Mouse (Mus musculus) liver, embryonic 13.5 days (tissue): ENCODE measurements around the gene Umodl1. TPM values are rescaled to one million over a fixed set of nuclear protein-coding genes. Genes with fewer than 3 reads are reported as not detected.

Source experiments
- ATAC-seq: fragments of 200-750 bp; cut with Nextera tagmentation; 2 replicates; pipeline ENCODE4 v1.8.0; 2017; ENCODE audit warnings: low read depth, mild to moderate bottlenecking, moderate number of reproducible peaks, moderate library complexity
- DNase-seq: peaks from one replicate; pipeline ENCODE4 v3.0.0; 2022
- H3K27ac ChIP-seq: fragments of 300-500 bp; sonication (generic); 2 replicates; pipeline ENCODE4 v1.5.1; 2015; ENCODE audit warnings: moderate library complexity, mild to moderate bottlenecking, inconsistent platforms
- H3K27me3 ChIP-seq: fragments of 300-500 bp; sonication (generic); 2 replicates; pipeline ENCODE4 v1.6.1; 2015; ENCODE audit warnings: mild to moderate bottlenecking, inconsistent platforms
- H3K36me3 ChIP-seq: fragments of 300-500 bp; sonication (generic); 2 replicates; pipeline ENCODE4 v1.6.1; 2015; ENCODE audit warnings: mild to moderate bottlenecking, inconsistent platforms
- H3K4me1 ChIP-seq: fragments of 300-500 bp; sonication (generic); replicated peaks from 2 replicates; pipeline ENCODE4 v1.6.1; 2015; ENCODE audit warnings: inconsistent platforms
- H3K4me2 ChIP-seq: fragments of 300-500 bp; sonication (generic); 2 replicates; pipeline ENCODE4 v1.6.1; 2015; ENCODE audit warnings: inconsistent platforms, mild to moderate bottlenecking, moderate library complexity
- H3K4me3 ChIP-seq: fragments of 300-500 bp; sonication (generic); replicated peaks from 2 replicates; pipeline ENCODE4 v1.5.1; 2015; ENCODE audit warnings: mild to moderate bottlenecking, inconsistent platforms
- H3K9ac ChIP-seq: fragments of 300-500 bp; sonication (generic); 2 replicates; pipeline ENCODE4 v1.6.1; 2015; ENCODE audit warnings: mild to moderate bottlenecking, inconsistent platforms
- H3K9me3 ChIP-seq: fragments of 300-500 bp; sonication (generic); replicated peaks from 2 replicates; pipeline ENCODE4 v1.6.1; 2016; ENCODE audit warnings: inconsistent platforms
- WGBS: fragments of 180-500 bp; shearing (Covaris S2); methylation state at CpG from one replicate; pipeline ENCODE4 v1.1.7; 2015; ENCODE audit not compliant: insufficient replicate concordance; 5-methylcytosine and 5-hydroxymethylcytosine counted together
- polyA plus RNA-seq: library from polyadenylated mRNA; unstranded; fragments of >200 nt; fragmentation: Nextera tagmentation; extraction: Ambion mirVana; gene quantifications from 2 replicates; pipeline ENCODE4 v1.2.1, GENCODE M21; 2015

Umodl1 gene
- polyA plus RNA-seq, 1 experiment from 2014 or later: 0.12 TPM

DNA sequence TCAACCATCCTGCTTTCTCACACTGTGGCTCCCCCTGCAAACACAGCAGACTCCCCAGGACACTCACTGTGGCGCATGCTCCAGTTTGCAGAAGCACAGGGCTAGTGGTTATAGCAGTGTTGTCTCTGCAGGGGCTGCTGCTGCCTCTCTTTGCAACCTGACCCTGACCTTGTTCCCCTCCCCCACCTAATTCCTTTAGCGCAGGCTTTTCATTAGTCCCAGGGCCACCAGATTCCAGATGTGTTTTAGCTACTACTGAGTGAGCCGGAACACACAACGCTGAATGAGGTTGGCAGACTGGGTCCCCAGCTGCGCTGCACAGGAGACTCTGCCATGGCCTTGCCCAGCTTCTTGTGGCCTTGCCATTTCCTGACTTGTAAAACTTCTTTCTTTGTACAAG, 46.5 kb downstream of the Umodl1 start:
- Histone ChIP-seq H3K4me1 (no peaks in the 10 kb centered on the region), H3K27me3 (no peaks in the 10 kb centered on the region), H3K9ac (no peak overlapping the region), H3K36me3 (no peaks in the 10 kb centered on the region), H3K4me2 (no peak overlapping the region), H3K9me3 (no peaks in the 10 kb centered on the region), H3K27ac (no peak overlapping the region), H3K4me3 (no peak overlapping the region)
- no peak for DNase-seq
- 38% methylated on average over 5 of the region's 5 CpGs for WGBS
- ATAC-seq: no peak

DNA sequence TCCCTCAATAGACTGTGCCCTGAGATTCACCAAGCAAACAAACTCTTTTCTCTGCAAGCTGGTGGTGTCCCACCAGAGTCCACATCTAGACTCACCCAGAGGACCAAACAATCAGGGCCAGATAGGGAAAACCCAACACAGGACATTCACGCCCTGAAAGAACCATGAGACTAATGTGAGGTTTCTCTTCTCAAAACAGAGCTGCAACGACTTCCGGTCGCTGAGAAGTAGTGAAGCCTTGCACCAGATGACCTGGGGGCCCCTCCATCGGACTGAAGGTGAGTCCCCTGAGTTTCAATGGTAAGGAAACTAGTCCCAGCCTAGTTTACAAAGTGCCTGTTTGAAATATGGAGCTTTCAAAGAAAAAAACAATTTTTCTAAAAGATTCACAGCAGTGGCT, 48.2 kb downstream of the Umodl1 start:
- no peak overlapping the region for H3K9ac ChIP-seq
- WGBS: 58% methylated on average over 5 of the region's 5 CpGs
- no peak overlapping the region for H3K4me2 ChIP-seq
- no peaks in the 10 kb centered on the region for H3K4me1 ChIP-seq
- no peak overlapping the region for H3K27ac ChIP-seq
- H3K4me3 ChIP-seq: no peak overlapping the region
- no peak for DNase-seq
- H3K36me3 ChIP-seq: no peaks in the 10 kb centered on the region
- no peak for ATAC-seq
- H3K27me3 ChIP-seq: no peaks in the 10 kb centered on the region
- H3K9me3 ChIP-seq: no peaks in the 10 kb centered on the region

DNA sequence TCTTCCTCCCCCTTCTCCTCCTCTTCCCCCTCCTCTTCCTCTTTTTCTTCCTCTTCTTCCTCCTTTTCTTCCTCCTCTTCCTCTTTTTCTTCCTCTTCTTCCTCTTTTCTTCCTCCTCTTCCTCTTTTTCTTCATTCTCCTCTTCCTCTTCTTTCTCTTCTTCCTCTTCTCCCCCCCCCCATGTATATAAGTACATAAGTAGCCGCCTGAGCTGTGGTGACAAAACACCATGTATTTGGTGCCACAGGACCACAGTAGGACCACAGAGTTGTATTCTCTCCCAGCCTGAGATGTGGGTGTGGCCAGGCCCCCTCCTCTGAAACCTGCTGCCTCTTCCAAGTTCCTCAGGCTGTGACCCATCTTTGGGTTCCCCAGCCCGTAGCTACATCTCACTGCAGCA, 50.8 kb downstream of the Umodl1 start:
- Histone ChIP-seq H3K4me3 (no peak overlapping the region), H3K4me1 (no peaks in the 10 kb centered on the region), H3K36me3 (no peaks in the 10 kb centered on the region), H3K9me3 (no peaks in the 10 kb centered on the region), H3K27me3 (no peaks in the 10 kb centered on the region), H3K27ac (no peak overlapping the region), H3K9ac (no peak overlapping the region), H3K4me2 (no peak overlapping the region)
- ATAC-seq (no peak), DNase-seq (no peak)
- WGBS: 37% methylated on average over 2 of the region's 2 CpGs

DNA sequence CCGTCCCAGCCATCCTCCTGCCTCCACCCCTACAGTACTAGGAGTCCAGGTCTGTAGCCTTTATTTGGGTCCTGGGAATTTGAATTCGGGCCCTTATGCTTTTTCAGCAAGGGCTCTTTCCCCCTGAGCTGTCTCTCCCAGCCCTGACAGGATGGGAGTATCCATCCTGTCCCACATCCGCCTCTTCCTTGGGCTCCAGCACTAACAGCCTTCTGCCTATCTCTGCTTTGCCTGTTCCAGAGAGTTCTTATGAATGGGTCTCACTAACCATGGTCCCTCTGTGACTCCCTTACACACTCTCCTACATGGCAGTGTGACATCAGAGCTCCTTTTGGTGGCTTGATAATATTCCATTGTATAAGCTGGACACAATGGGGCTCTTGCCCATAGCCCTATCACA, 52.9 kb downstream of the Umodl1 start:
- DNase-seq (no peak), ATAC-seq (no peak)
- Histone ChIP-seq H3K4me2 (no peak overlapping the region), H3K27ac (no peak overlapping the region), H3K36me3 (no peaks in the 10 kb centered on the region), H3K4me1 (no peaks in the 10 kb centered on the region), H3K4me3 (no peak overlapping the region), H3K9me3 (no peaks in the 10 kb centered on the region), H3K27me3 (no peaks in the 10 kb centered on the region), H3K9ac (no peak overlapping the region)
- 45% methylated on average over 3 of the region's 3 CpGs for WGBS

DNA sequence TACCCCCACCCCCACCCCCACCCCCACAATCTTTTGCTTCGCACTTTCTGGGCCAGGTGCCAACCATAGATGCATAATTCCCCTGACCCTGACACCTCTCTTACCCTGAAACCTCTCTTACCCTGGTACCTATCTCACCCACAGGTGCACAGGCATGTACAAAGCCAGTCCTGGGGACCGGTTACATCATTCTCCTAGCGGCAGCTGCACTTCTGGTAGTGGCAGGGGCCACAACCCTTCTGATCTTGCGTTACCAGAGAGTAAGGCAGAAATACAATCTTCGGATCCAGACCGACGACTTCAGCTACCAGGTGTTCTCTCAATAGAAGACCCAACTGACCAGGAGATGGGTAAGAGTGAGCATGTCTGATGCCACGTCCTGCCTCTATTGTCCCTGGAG, 54.0 kb downstream of the Umodl1 start:
- no peak overlapping the region for H3K4me3 ChIP-seq

DNA sequence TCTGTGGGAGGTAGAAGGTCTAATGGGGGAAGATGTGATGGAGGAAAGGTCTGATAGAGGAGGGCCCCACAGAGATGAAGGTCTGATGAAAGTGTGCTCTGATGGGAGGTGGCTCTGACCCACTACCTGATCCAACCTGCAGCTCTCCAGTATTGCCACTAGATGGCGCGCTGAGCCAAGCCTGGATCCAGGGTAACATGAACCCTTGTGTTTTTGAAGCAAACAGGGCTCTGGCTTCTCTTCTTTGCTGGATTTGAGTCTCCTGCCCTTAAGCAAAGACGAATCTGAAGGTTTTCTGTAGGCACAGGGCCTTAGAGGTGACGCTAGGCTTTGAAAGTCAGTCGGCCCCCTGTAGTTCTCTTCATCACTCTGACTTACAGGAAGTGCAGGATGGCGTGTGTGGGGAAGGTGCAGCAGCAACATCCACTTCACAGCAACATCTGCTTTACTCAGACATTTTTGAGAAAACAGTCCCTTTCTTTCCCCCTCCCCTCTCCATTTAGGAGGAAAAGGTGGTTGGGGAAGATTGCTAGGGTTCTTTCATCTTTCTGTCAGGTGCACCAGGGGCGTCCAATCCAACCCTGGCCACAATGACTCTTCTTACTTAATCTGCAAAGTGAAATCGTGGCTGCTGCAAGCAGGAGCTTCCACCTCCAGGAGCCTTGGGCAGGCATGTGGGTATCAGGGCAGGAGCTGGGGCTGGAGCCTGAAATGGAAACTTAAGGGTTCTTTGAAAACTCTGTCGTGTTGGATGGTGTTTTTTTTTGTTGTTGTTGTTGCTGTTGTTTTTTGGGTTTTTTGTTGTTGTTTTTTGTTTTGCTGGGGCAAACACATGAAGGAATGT, 57.3 kb downstream of the Umodl1 start:
- Histone ChIP-seq H3K27ac (no peak overlapping the region), H3K4me3 (no peak overlapping the region), H3K36me3 (no peaks in the 10 kb centered on the region), H3K9me3 (no peaks in the 10 kb centered on the region), H3K4me2 (no peak overlapping the region), H3K9ac (no peak overlapping the region), H3K4me1 (no peaks in the 10 kb centered on the region), H3K27me3 (no peaks in the 10 kb centered on the region)
- 22% methylated on average over 9 of the region's 9 CpGs for WGBS
- DNase-seq: peak; percentile 29
- no peak for ATAC-seq

More for the DNA sequence above, 54.0 kb downstream of the Umodl1 start:
- H3K4me1 ChIP-seq: no peaks in the 10 kb centered on the region
- H3K9me3 ChIP-seq: no peaks in the 10 kb centered on the region
- H3K27ac ChIP-seq: no peak overlapping the region
- H3K9ac ChIP-seq: no peak overlapping the region
- no peak overlapping the region for H3K4me2 ChIP-seq
- H3K36me3 ChIP-seq: no peaks in the 10 kb centered on the region
- no peak for ATAC-seq
- DNase-seq: no peak
- H3K27me3 ChIP-seq: no peaks in the 10 kb centered on the region
- 71% methylated on average over 8 of the region's 8 CpGs for WGBS

DNA sequence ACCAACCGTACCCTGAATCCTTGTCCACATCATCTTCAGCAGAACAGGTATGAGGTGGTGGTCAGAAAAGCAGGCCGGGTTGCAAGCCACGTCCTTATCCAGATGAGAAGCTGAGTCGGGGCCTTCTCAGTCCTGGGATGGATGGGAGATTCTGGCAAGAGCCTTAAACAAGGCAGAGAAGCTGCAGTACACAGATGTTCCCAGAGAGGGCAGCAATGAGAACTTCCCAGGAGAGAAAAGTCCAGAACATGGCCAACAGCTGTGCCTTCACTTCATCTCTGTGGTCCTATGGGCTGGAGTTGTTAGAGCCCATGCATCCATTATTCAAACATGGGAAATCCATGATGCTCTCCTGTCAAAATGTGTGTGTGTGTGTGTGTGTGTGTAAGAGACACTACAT, 63.8 kb downstream of the Umodl1 start:
- Histone ChIP-seq H3K27me3 (no peaks in the 10 kb centered on the region), H3K27ac (no peak overlapping the region), H3K4me2 (no peak overlapping the region), H3K36me3 (no peaks in the 10 kb centered on the region), H3K4me1 (peaks cover 13% of the 10 kb centered on the region; the same call in 1 of the 2 replicates), H3K9me3 (no peaks in the 10 kb centered on the region), H3K9ac (no peak overlapping the region), H3K4me3 (no peak overlapping the region)
- 52% methylated on average over 4 of the region's 4 CpGs for WGBS
- DNase-seq (peak; percentile 47), ATAC-seq (no peak)

DNA sequence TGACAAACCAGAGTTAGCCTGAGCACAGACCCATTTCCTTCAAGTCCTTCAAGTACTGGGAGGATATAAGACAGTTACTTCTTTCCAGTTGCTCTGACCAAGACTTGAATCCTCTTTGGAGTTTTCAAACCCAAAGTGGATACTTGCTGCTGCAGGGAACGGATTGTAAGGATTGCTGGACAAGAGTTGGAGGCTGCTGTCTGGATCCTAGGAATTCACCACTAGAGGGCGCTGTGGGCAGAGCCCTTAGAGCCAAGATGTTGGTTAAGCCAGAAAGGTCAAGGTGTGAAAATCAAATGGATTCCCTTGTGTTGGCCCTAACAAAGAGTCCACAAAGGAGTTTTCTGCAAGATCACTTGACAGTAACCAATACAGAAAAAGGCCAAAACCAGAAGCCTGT, 65.1 kb downstream of the Umodl1 start:
- H3K27ac ChIP-seq: no peak overlapping the region
- peaks cover 19% of the 10 kb centered on the region for H3K4me1 ChIP-seq
- ATAC-seq (no peak), DNase-seq (peak; percentile 56)
- no peak overlapping the region for H3K4me2 ChIP-seq
- H3K36me3 ChIP-seq: no peaks in the 10 kb centered on the region
- no peaks in the 10 kb centered on the region for H3K27me3 ChIP-seq
- no peak overlapping the region for H3K9ac ChIP-seq
- 1% methylated on average over 2 of the region's 2 CpGs for WGBS
- no peak overlapping the region for H3K4me3 ChIP-seq
- H3K9me3 ChIP-seq: no peaks in the 10 kb centered on the region

DNA sequence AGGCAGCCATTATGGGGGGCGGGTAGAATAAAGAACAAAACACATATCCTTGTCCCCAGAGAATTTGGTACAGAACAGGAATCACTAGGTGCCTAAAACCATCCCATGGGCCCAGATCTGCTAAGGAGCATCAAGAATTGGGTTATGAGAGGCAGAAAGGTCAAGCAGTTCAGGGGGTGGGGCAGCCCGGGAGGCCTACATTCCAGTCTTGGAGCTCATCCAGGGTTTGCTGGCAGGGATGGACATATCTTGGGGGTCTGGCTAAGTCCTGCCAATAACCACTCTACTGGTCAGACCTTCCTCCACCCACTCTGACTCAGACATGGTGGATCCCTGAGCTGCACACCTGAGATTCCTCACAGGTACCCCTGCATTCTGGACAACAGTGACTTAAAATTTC, 65.6 kb downstream of the Umodl1 start:
- no peaks in the 10 kb centered on the region for H3K27me3 ChIP-seq
- no peak overlapping the region for H3K9ac ChIP-seq
- no peaks in the 10 kb centered on the region for H3K9me3 ChIP-seq
- no peak overlapping the region for H3K27ac ChIP-seq
- no peak overlapping the region for H3K4me3 ChIP-seq
- DNase-seq: no peak
- H3K4me2 ChIP-seq: no peak overlapping the region
- no peaks in the 10 kb centered on the region for H3K36me3 ChIP-seq
- 68% methylated on average over 2 of the region's 2 CpGs for WGBS
- peaks cover 20% of the 10 kb centered on the region for H3K4me1 ChIP-seq
- ATAC-seq: no peak

DNA sequence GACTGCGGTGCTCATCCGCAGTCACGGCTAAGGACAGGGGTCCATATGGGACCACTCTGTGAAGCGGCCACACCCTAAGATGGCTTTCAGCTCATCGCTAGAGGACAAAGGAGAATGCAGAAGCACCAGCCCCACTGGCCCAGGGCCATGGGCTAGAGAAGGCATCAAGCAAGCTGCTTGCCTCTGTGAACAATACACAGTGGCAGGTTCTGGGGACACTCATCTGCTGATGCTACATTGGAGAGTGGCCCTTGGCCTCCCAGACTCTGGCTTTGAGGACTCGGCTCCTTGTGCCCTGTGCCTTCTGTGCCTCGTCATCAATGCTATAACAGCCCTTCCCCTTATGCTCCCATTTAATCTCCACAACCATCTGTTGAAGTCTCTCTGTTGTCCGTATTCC, 66.8 kb downstream of the Umodl1 start:
- no peak for DNase-seq
- Histone ChIP-seq H3K9ac (no peak overlapping the region), H3K4me2 (no peak overlapping the region), H3K27ac (no peak overlapping the region), H3K9me3 (no peaks in the 10 kb centered on the region), H3K27me3 (no peaks in the 10 kb centered on the region), H3K4me1 (peaks cover 20% of the 10 kb centered on the region), H3K36me3 (no peaks in the 10 kb centered on the region), H3K4me3 (no peak overlapping the region)
- no peak; the same call in 1 of the 2 replicates for ATAC-seq
- WGBS: 68% methylated on average over 8 of the region's 8 CpGs

DNA sequence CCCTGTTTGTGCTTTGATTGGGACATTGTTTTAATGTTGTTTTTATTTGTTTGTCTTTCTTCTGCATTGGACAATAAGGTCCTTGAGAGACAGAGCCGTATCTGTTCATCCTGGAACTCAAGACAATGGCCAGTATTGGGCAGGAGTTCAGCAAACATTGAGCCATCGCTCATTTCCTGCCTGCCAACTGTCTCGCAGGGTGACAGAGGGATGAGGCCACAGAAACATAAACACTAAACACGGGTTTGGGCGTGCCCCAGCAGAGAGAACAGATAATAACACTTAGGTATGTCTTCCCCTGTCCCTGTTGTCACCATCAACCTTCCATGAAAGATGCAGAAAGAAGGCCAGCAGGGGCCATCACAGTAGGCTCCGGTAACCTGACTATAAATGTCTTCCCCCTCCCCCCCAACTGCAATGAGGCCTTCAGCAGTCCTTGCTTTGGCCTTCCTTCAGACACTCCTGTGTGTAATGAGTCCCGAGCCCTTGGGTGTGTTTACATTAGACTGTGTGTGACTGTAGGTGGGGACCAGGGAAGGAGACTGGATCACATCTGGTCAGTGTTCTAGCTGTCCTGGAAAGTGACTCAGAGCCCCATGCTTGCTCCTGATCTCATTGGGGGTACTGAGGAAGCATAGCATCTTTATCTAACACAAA, 69.8 kb downstream of the Umodl1 start:
- ATAC-seq (no peak), DNase-seq (no peak)
- Histone ChIP-seq H3K27ac (no peak overlapping the region), H3K4me3 (no peak overlapping the region), H3K4me1 (peaks cover 14% of the 10 kb centered on the region), H3K4me2 (no peak overlapping the region), H3K9me3 (no peaks in the 10 kb centered on the region), H3K27me3 (peaks cover 7% of the 10 kb centered on the region; the same call in 1 of the 2 replicates), H3K9ac (no peak overlapping the region), H3K36me3 (no peaks in the 10 kb centered on the region)
- 30% methylated on average over 7 of the region's 7 CpGs for WGBS

DNA sequence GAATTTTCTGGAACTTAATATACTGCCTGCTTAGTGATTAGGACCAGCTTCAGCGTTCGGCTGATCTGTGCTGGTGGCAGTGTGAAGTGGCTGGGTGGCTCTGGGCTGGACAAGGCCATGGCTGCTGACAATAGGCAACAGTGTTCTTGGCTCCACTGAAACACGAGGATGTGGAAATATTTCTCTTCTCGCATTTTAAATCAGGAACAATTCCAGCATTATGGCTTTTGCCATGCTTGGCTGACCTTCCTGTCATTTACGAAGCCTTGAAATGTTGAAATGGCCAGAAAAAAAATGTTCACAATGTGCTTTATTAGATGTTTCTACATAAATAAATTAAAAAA, 70.3 kb downstream of the Umodl1 start:
- Histone ChIP-seq H3K9ac (no peak overlapping the region), H3K9me3 (no peaks in the 10 kb centered on the region), H3K4me3 (no peak overlapping the region), H3K27me3 (peaks cover 7% of the 10 kb centered on the region; the same call in 1 of the 2 replicates), H3K4me2 (no peak overlapping the region), H3K27ac (no peak overlapping the region), H3K4me1 (peaks cover 14% of the 10 kb centered on the region), H3K36me3 (no peaks in the 10 kb centered on the region)
- no peak for DNase-seq
- WGBS: 65% methylated on average over 5 of the region's 5 CpGs
- no peak for ATAC-seq
